Mouse (Mus musculus) kidney, postnatal 0 days (tissue): ENCODE data around the gene Hepacam. TPM values are rescaled to one million over a fixed set of nuclear protein-coding genes. Genes with fewer than 3 reads are reported as not detected.

Source experiments
- ATAC-seq: fragments of 200-750 bp; cut with Nextera tagmentation; replicated peaks from 2 replicates; pipeline ENCODE4 v1.8.0; 2017; ENCODE audit warnings: low read depth, moderate number of reproducible peaks, moderate TSS enrichment, moderate library complexity; ENCODE audit not compliant: low FRiP score
- DNase-seq: peaks from one replicate; pipeline ENCODE4 v3.0.0-alpha.2; 2016; ENCODE audit warnings: low spot score
- H3K27ac ChIP-seq: fragments of 300-500 bp; sonication (generic); 2 replicates; pipeline ENCODE4 v1.5.1; 2014; ENCODE audit warnings: mild to moderate bottlenecking
- H3K27me3 ChIP-seq: fragments of 300-500 bp; sonication (generic); 2 replicates; pipeline ENCODE4 v1.6.1; 2014; ENCODE audit warnings: low read length, mixed read lengths; ENCODE audit not compliant: insufficient read depth
- H3K36me3 ChIP-seq: fragments of 300-500 bp; sonication (generic); 2 replicates; pipeline ENCODE4 v1.6.1; 2014; ENCODE audit warnings: low read length, mixed read lengths; ENCODE audit not compliant: insufficient read depth
- H3K4me1 ChIP-seq: fragments of 300-500 bp; sonication (generic); replicated peaks from 2 replicates; pipeline ENCODE4 v1.6.1; 2014; ENCODE audit warnings: antibody characterized with exemption, low read length, mixed read lengths; ENCODE audit not compliant: insufficient read depth
- H3K4me2 ChIP-seq: fragments of 300-500 bp; sonication (generic); 2 replicates; pipeline ENCODE4 v1.6.1; 2014; ENCODE audit warnings: mild to moderate bottlenecking, low read length, moderate library complexity, mixed read lengths
- H3K4me3 ChIP-seq: fragments of 300-500 bp; sonication (generic); replicated peaks from 2 replicates; pipeline ENCODE4 v1.5.1; 2014; ENCODE audit warnings: low read depth, low read length
- H3K9ac ChIP-seq: fragments of 300-500 bp; sonication (generic); 2 replicates; pipeline ENCODE4 v1.6.1; 2014; ENCODE audit warnings: low read depth, low read length
- H3K9me3 ChIP-seq: fragments of 300-500 bp; sonication (generic); replicated peaks from 2 replicates; pipeline ENCODE4 v1.6.1; 2016; ENCODE audit warnings: low read length, inconsistent platforms, mixed read lengths
- CTCF ChIP-seq: IDR thresholded peaks from 2 replicates; pipeline ENCODE4 v1.5.1; 2016; ENCODE audit warnings: antibody characterized with exemption, low read depth, mild to moderate bottlenecking, moderate library complexity
- WGBS: fragments of 180-500 bp; shearing (Covaris S2); extraction: QIAGEN DNeasy Blood & Tissue Kit; methylation state at CpG from one replicate; pipeline ENCODE4 v1.1.7; 2014; 5-methylcytosine and 5-hydroxymethylcytosine counted together
- polyA plus RNA-seq: library from polyadenylated mRNA; unstranded; fragments of >200 nt; fragmentation: Nextera tagmentation; extraction: Ambion mirVana; gene quantifications from 2 replicates; pipeline ENCODE4 v1.2.1, GENCODE M21; 2015

Hepacam gene
- polyA plus RNA-seq, 1 experiment from 2014 or later = 0.16 TPM

DNA sequence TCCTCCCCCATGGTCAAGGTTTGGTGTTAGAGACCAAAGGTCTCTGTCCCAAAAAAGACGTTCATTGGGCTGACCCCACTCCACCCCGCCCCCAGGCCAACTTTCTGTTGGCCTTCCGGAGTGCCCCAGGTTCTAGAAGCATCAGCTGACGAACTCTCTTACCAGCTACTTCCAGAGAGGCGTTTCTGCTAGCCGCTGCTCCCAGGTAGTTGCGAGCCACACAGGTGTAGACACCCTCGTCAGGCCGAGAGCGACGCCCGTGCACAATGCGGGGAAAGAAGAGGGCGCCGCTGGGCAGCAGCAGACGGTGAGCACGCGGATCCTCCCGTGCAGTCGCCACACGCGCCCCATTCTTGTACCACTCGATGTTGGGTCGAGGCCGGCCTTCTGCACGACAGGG lies 62.2 kb downstream of the Hepacam start:
- TF ChIP-seq CTCF = no peak
- Histone ChIP-seq H3K9ac (no peak overlapping the region), H3K27me3 (peaks cover 45% of the 10 kb centered on the region), H3K4me1 (peaks cover 4% of the 10 kb centered on the region; the same call in 1 of the 2 replicates), H3K27ac (no peak overlapping the region), H3K4me2 (no peak overlapping the region), H3K9me3 (no peaks in the 10 kb centered on the region), H3K36me3 (no peaks in the 10 kb centered on the region), H3K4me3 (no peak overlapping the region)
- ATAC-seq = no peak
- no peak for DNase-seq
- WGBS = 11% methylated on average over 26 of the region's 26 CpGs

DNA sequence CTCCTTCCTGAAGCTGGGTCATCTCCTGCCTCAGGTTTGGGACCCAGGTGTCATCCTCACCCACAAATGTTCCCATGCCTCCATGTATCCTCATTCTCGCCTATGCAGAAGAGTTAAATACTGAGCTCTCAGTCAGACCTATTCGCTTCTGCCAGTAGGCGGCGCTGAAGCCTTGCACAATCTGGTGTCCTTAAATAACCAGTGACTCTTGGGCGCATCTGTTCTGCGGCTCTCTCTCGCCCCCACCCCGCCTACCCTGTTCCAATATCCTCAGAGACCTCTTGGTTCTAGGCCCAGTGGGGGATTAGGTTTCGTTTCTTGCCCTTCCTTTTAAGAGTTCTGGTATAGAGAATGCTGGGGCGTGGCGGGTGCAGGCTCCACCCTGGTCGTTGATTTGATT lies 63.4 kb downstream of the Hepacam start:
- no peak overlapping the region for H3K27ac ChIP-seq
- peak overlapping the region; percentile 31 for H3K4me2 ChIP-seq
- peak; percentile 95 for TF ChIP-seq CTCF
- WGBS = 1% methylated on average over 12 of the region's 12 CpGs
- peaks cover 56% of the 10 kb centered on the region for H3K27me3 ChIP-seq
- peaks cover 4% of the 10 kb centered on the region; the same call in 1 of the 2 replicates for H3K4me1 ChIP-seq
- ATAC-seq (peak; percentile 55; the same call in 1 of the 2 replicates), DNase-seq (peak; percentile 92)
- H3K36me3 ChIP-seq = no peaks in the 10 kb centered on the region
- H3K9me3 ChIP-seq = no peaks in the 10 kb centered on the region
- no peak overlapping the region for H3K9ac ChIP-seq
- H3K4me3 ChIP-seq = peak overlapping the region; percentile 16

DNA sequence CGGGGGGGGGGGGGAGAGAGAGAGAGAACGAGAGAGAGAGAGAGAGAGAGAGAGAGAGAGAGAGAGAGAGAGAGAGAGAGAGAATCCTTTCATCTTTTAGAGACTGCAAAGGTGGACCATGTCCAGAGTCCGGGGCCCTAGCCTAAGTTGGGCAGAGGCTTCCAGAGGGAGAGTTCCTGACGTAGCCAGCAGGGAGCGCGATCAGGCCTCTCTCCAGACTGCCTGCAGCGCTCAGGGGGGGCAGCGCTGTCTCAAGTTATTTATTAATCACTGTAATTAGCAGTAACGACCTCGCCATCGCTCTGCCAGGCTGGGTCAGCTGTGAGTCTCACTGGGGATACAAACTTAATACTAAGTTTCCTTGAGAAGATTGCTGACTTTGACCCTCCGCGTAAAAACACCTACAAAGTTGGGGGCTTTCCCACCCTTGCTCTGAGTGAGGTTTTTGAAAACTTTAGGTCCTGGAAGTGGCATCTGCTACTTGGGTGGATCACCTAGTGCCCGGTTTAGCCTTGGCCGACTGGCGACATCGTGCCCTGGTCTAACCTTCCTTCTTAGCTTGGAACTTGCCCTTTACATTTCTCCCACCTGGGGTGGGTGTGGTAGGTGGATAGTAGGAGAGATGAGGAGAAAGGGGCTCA lies 65.0 kb downstream of the Hepacam start:
- H3K4me2 ChIP-seq = peak overlapping the region; percentile 47
- peak; percentile 80 for DNase-seq
- peak; percentile 82 for ATAC-seq
- H3K9ac ChIP-seq = no peak overlapping the region
- no peaks in the 10 kb centered on the region for H3K36me3 ChIP-seq
- no peaks in the 10 kb centered on the region for H3K9me3 ChIP-seq
- TF ChIP-seq CTCF = peak; percentile 72
- H3K27me3 ChIP-seq = peaks cover 54% of the 10 kb centered on the region
- peaks cover 4% of the 10 kb centered on the region; the same call in 1 of the 2 replicates for H3K4me1 ChIP-seq
- 1% methylated on average over 16 of the region's 17 CpGs for WGBS
- no peak overlapping the region for H3K4me3 ChIP-seq
- no peak overlapping the region for H3K27ac ChIP-seq

DNA sequence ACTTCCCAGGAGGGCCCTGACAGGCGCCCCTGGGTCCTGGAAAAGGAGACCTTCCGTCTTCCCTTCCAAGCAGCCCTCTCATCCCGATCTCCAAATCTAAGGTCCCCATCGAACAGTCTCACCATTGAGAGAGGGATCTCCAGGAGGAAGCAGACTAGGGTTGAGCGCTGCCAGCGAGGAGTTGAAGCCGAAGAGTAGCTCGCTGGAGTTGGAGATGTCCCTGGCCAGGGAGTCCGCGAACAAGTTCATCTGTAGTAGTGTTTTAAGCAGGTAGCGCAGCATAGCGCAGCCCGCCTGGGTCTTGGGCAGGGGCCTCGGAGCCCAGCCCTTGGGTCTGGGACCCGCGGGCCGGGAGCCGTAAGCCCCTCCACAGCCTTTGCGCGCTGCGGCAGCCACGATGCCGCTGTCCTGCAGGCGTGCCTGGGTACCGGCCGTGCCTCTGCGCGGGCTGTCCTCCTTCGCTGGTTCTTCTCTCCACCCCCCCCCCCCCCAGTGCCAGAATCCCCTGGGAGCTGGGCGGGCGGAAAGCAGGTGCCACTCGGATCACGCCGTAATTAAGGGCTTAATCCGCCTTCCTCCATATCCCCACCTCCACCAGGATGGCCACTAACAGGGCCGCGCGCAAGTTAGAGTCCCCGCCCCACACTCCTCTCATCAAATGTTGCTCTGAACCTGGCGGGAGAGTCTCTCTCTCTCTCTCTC lies 65.7 kb downstream of the Hepacam start, which contains the start of gene Robo3:
Gene Robo3, minus strand, starts transcription at position 527 of the 702 bp plus-strand sequence.
- WGBS = under 1% methylated on average over 36 of the region's 40 CpGs
- Histone ChIP-seq H3K27me3 (peaks cover 52% of the 10 kb centered on the region), H3K4me3 (peak within 1 kb of the TSS; percentile 27), H3K36me3 (no peaks in the 10 kb centered on the region), H3K4me1 (peaks cover 4% of the 10 kb centered on the region; the same call in 1 of the 2 replicates), H3K9ac (no peak within 1 kb of the TSS), H3K27ac (no peak within 1 kb of the TSS), H3K9me3 (no peaks in the 10 kb centered on the region), H3K4me2 (peak within 1 kb of the TSS; percentile 47)
- TF ChIP-seq CTCF = no peak
- ATAC-seq (0 out of 2 replicates have a peak, but pooled peaks have one; percentile 5), DNase-seq (no peak)

DNA sequence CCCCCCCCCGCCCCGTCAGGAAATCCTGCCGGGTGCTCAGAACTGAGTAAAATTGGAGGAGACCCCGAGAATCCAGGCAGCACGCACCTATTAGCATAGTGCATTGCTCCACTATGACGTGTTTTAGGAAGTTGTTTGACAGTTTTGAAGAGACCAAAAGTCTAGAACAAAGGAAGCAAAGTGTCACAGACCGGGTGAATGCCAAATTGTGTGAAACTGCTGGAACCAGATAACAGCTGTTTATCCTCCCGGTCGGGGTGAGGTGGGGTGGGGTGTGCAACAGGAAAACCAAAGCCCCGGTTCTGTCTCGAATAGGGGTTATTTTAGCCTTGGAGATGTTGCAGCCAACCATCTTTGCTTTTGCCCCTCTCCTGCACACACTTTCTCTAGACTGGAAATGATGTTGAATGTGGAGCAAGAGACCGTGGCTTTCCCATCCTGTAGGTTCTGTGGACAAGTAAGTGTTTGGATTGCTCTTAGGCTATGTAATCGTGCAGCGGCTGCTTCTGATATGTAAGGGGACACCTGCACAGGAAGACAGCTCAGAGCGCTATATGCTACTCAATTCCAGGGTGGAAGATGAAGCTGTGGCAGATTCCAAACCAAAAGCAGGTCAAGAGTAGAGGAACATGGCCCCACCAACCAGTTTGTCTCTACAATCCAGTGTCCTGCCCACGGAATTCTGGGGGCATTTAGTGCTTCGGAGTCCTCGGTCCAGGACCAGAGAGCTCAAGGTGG lies 66.8 kb downstream of the Hepacam start:
- peaks cover 4% of the 10 kb centered on the region; the same call in 1 of the 2 replicates for H3K4me1 ChIP-seq
- peaks cover 55% of the 10 kb centered on the region for H3K27me3 ChIP-seq
- H3K4me3 ChIP-seq = no peak overlapping the region
- no peak overlapping the region for H3K27ac ChIP-seq
- WGBS = 2% methylated on average over 18 of the region's 18 CpGs
- H3K36me3 ChIP-seq = no peaks in the 10 kb centered on the region
- H3K9ac ChIP-seq = no peak overlapping the region
- no peak for TF ChIP-seq CTCF
- no peak for ATAC-seq
- no peak for DNase-seq
- no peaks in the 10 kb centered on the region for H3K9me3 ChIP-seq
- peak overlapping the region; percentile 47 for H3K4me2 ChIP-seq

DNA sequence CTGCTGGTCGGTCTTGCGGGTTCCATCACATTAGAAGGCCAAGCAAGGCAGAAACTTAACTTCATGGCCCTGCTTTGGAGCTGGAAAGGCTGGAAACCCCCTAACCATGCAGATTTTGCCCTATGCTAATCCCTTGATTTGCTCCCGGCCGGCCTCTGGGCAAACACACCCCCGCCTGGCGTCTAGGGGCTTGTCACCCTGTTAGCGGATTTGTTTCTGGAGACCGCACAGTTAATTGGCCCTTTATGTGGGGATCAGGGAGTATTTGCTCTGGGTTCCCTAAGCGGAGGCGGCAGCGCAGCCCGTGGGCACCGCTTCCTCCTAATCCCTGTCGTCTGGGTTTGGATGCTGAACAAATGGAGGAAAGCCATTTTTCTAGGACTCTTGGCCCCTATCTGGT lies 67.8 kb downstream of the Hepacam start:
- WGBS = 7% methylated on average over 14 of the region's 14 CpGs

More for the DNA sequence above, 67.8 kb downstream of the Hepacam start:
- no peak for DNase-seq
- TF ChIP-seq CTCF = no peak
- H3K4me2 ChIP-seq = no peak overlapping the region
- H3K4me1 ChIP-seq = peaks cover 4% of the 10 kb centered on the region; the same call in 1 of the 2 replicates
- no peaks in the 10 kb centered on the region for H3K9me3 ChIP-seq
- H3K27me3 ChIP-seq = peaks cover 55% of the 10 kb centered on the region
- H3K4me3 ChIP-seq = no peak overlapping the region
- no peaks in the 10 kb centered on the region for H3K36me3 ChIP-seq
- H3K27ac ChIP-seq = no peak overlapping the region
- no peak for ATAC-seq
- H3K9ac ChIP-seq = no peak overlapping the region
